Mouse (Mus musculus) lung, postnatal 14 days (tissue): ENCODE results near the gene Gtf2a1.
"Not testable (repeated sequence)": the region's sequence is repeated elsewhere in the genome, so short reads cannot be mapped to it uniquely, and the experiment has no call there.

ENCODE experiments used
- DNase-seq: peaks from one replicate; pipeline ENCODE4 v3.0.0; 2021

Gtf2a1 gene

GRCm38 (mm10) chr12:91589847-91590690 lies at the start of gene Gtf2a1:
TSS of gene Gtf2a1 (minus strand) at chr12:91590487.
- peak; percentile 95 for DNase-seq

- DNase-seq: peak; percentile 10
These were observed 48.1 kb upstream of the Gtf2a1 start for GRCm38 (mm10) chr12:91638351-91638750.

- no peak for DNase-seq
These were observed 47.0 kb upstream of the Gtf2a1 start for GRCm38 (mm10) chr12:91637136-91637909.

GRCm38 (mm10) chr12:91626482-91626881 lies 36.2 kb upstream of the Gtf2a1 start:
- DNase-seq: no peak

- DNase-seq: peak; percentile 57
These were observed 34.7 kb upstream of the Gtf2a1 start for GRCm38 (mm10) chr12:91625013-91625412.

GRCm38 (mm10) chr12:91609425-91609824 lies 19.1 kb upstream of the Gtf2a1 start:
- no peak for DNase-seq

GRCm38 (mm10) chr12:91607678-91608077 lies 17.4 kb upstream of the Gtf2a1 start:
- DNase-seq: no peak

GRCm38 (mm10) chr12:91606651-91607050 lies 16.4 kb upstream of the Gtf2a1 start:
- DNase-seq: no peak

GRCm38 (mm10) chr12:91604600-91604999 lies 14.3 kb upstream of the Gtf2a1 start:
- no peak for DNase-seq

GRCm38 (mm10) chr12:91592128-91592527 lies 1.8 kb upstream of the Gtf2a1 start:
- DNase-seq: no peak

GRCm38 (mm10) chr12:91591191-91591590 lies 904 bp upstream of the Gtf2a1 start:
- no peak for DNase-seq

GRCm38 (mm10) chr12:91590716-91591115 lies 429 bp upstream of the Gtf2a1 start:
- DNase-seq: peak; percentile 13

- DNase-seq: no peak
These were observed 793 bp downstream of the Gtf2a1 start for GRCm38 (mm10) chr12:91589542-91589846.

GRCm38 (mm10) chr12:91588670-91589541 lies 1.4 kb downstream of the Gtf2a1 start:
- peak; percentile 51 for DNase-seq

GRCm38 (mm10) chr12:91588176-91588669 lies 2.1 kb downstream of the Gtf2a1 start:
- peak; percentile 94 for DNase-seq

- no peak for DNase-seq
These were observed 2.7 kb downstream of the Gtf2a1 start for GRCm38 (mm10) chr12:91587491-91588033.

GRCm38 (mm10) chr12:91587077-91587476 lies 3.2 kb downstream of the Gtf2a1 start:
- no peak for DNase-seq

- DNase-seq: not testable (repeated sequence)
These were observed 4.5 kb downstream of the Gtf2a1 start for GRCm38 (mm10) chr12:91585815-91586214.

- DNase-seq: no peak
These were observed 5.1 kb downstream of the Gtf2a1 start for GRCm38 (mm10) chr12:91585206-91585605.

- no peak for DNase-seq
These were observed 6.9 kb downstream of the Gtf2a1 start for GRCm38 (mm10) chr12:91583409-91583808.

GRCm38 (mm10) chr12:91582362-91583002 lies 7.8 kb downstream of the Gtf2a1 start:
- DNase-seq: no peak
